20 mouse cellular contexts compared by ENCODE assay signal in genomic region chr1:160049131-160049880, GRCm38 (mm10). TPM values are rescaled to one million over a fixed set of nuclear protein-coding genes. Genes with fewer than 3 reads are reported as not detected.
DNase-seq lines count a peak whose midpoint lies in the region; ATAC-seq and TF ChIP-seq lines count a peak whose summit lies in the region.
"Had no signal": no experiment of that assay in that cellular context is flagged by ENCODE, and none has a peak within 500 bp of the region (broad histone marks: within the 10 kb centered on the region; RNA-seq: fewer than 3 reads in every experiment).

No protein-coding gene starts in this region.

- ATAC-seq in heart, embryonic 15.5 days (replicated peaks; ENCODE audit: insufficient number of reproducible peaks, insufficient read depth, low FRiP score, low read depth) = no peak
- ATAC-seq in lung, postnatal 0 days = peak; percentile 3; the same call in 1 of the 2 replicates
- ATAC-seq: CD4-positive, CD25-positive, alpha-beta regulatory T cell, adult 4 months; forebrain, embryonic 14.5 days; hindbrain, embryonic 16.5 days; intestine, embryonic 16.5 days; midbrain, embryonic 13.5 days; Patski had no signal

- WGBS in heart, embryonic 15.5 days = 37% methylated on average over 5 of the region's 5 CpGs
- WGBS in lung, postnatal 0 days = 33% methylated on average over 5 of the region's 5 CpGs

- H3K36me3 ChIP-seq in heart, embryonic 15.5 days = no peaks in the 10 kb centered on the region
- no peaks in the 10 kb centered on the region for H3K36me3 ChIP-seq in lung, postnatal 0 days (ENCODE audit: insufficient read depth, low read length)
- H3K36me3 ChIP-seq: midbrain, embryonic 13.5 days; neural tube, embryonic 12.5 days had no signal

- H3K4me1 ChIP-seq in heart, embryonic 15.5 days (replicated peaks) = peaks cover 43% of the 10 kb centered on the region
- H3K4me1 ChIP-seq in lung, postnatal 0 days (ENCODE audit: insufficient read depth, low read depth, low read length) = peaks cover 44% of the 10 kb centered on the region; the same call in 1 of the 2 replicates
- H3K4me1 ChIP-seq: neural tube, embryonic 12.5 days had no signal

- peak overlapping the region; percentile 4; the same call in 1 of the 2 replicates for H3K27ac ChIP-seq in gastrocnemius, adult 2 months
- H3K27ac ChIP-seq in heart, embryonic 15.5 days = peak overlapping the region; percentile 42; the same call in 1 of the 2 replicates
- no peak overlapping the region for H3K27ac ChIP-seq in lung, postnatal 0 days (ENCODE audit: low read length)
- H3K27ac ChIP-seq: midbrain, embryonic 13.5 days; neural tube, embryonic 12.5 days had no signal

- no peak overlapping the region for H3K9ac ChIP-seq in heart, embryonic 15.5 days
- H3K9ac ChIP-seq in lung, postnatal 0 days (replicated peaks; ENCODE audit: low read depth) = no peak overlapping the region
- H3K9ac ChIP-seq: midbrain, embryonic 13.5 days; neural tube, embryonic 12.5 days had no signal

- no peak for TF ChIP-seq CTCF in gastrocnemius, adult 2 months (IDR thresholded peaks at IDR 0.05)
- no peak for TF ChIP-seq CTCF in lung, postnatal 0 days (IDR thresholded peaks at IDR 0.05)

- no peak for DNase-seq in gastrocnemius, adult 2 months
- DNase-seq in gastrocnemius, adult 8-10 months (ENCODE audit: low spot score in 2 of 2) = no peak
- no peak for DNase-seq in heart, postnatal 25 days (ENCODE audit: low spot score)
- peak; percentile 64 for DNase-seq in lung, postnatal 0 days (ENCODE audit: low spot score)
- DNase-seq in lung, postnatal 4 days = no peak
- DNase-seq in thymus, postnatal 36 days = no peak
- no peak for DNase-seq in right cerebral cortex, postnatal 14 days
- DNase-seq: adrenal gland, adult 8-10 months; cerebellum, adult 9-10 months; gastrocnemius, postnatal 25 days; right cerebral cortex, adult 18-20 months; thymus, postnatal 25 days had no signal

- intact Hi-C loops in gastrocnemius, adult 2 months (cut with DNase I) = no loop called here
- intact Hi-C loops in heart, postnatal 25 days (cut with DNase I) = no loop called here

- H3K4me3 ChIP-seq in gastrocnemius, adult 2 months = no peak overlapping the region
- no peak overlapping the region for H3K4me3 ChIP-seq in heart, embryonic 15.5 days
- no peak overlapping the region for H3K4me3 ChIP-seq in lung, postnatal 0 days (ENCODE audit: low read depth, low read length)
- H3K4me3 ChIP-seq: midbrain, embryonic 13.5 days; neural tube, embryonic 12.5 days had no signal

- no peaks in the 10 kb centered on the region for H3K9me3 ChIP-seq in heart, embryonic 15.5 days (replicated peaks)
- H3K9me3 ChIP-seq in lung, postnatal 0 days (ENCODE audit: low read length) = no peaks in the 10 kb centered on the region
- H3K9me3 ChIP-seq: midbrain, embryonic 13.5 days; neural tube, embryonic 12.5 days had no signal

- no peaks in the 10 kb centered on the region for H3K27me3 ChIP-seq in heart, embryonic 15.5 days
- no peaks in the 10 kb centered on the region for H3K27me3 ChIP-seq in lung, postnatal 0 days (replicated peaks; ENCODE audit: insufficient read depth, low read length)
- H3K27me3 ChIP-seq: neural tube, embryonic 12.5 days; Patski had no signal

- no peak overlapping the region for H3K4me2 ChIP-seq in heart, embryonic 15.5 days
- H3K4me2 ChIP-seq in lung, postnatal 0 days (replicated peaks; ENCODE audit: low read depth, low read length) = no peak overlapping the region
- H3K4me2 ChIP-seq: midbrain, embryonic 13.5 days; neural tube, embryonic 12.5 days had no signal

- TF ChIP-seq EP300 in lung, postnatal 0 days (IDR thresholded peaks at IDR 0.05) = peak; percentile 42; the same call in 1 of the 2 replicates

RNA-seq across cellular contexts. Expression of gene 4930523C07Rik, which starts 5.1 kb away (rescaled TPM):
- total RNA-seq in gastrocnemius, adult 2 months (2021) = 1 to 10 TPM; 5.2 to 8.9 TPM
- 1 to 10 TPM; 2.5 to 5.5 (median 3.1) TPM for total RNA-seq in gastrocnemius, adult 8-10 months (2022)
- polyA plus RNA-seq in heart, embryonic 15.5 days (2015; fragmentation: Nextera tagmentation; extraction: Ambion mirVana) = 17.0 and 20.0 TPM in 2 replicates
- 10 to 100 TPM; 19.2 to 20.2 TPM for total RNA-seq in heart, postnatal 25 days (2021)
- polyA plus RNA-seq in lung, postnatal 0 days (2015; fragmentation: Nextera tagmentation; extraction: Ambion mirVana) = 111 and 115 TPM in 2 replicates
